Mouse (Mus musculus) embryonic fibroblast, embryonic 13.5 days (primary cell): ENCODE measurements around the gene Gm21985.

Experiments
- CTCF ChIP-seq: IDR thresholded peaks from 2 replicates; pipeline ENCODE4 v1.5.1; 2011; ENCODE audit warnings: mild to moderate bottlenecking, control low read depth, low read length, moderate library complexity, borderline replicate concordance; ENCODE audit not compliant: insufficient read depth
- POLR2A ChIP-seq: IDR thresholded peaks from 2 replicates; pipeline ENCODE4 v1.6.1; 2011; ENCODE audit warnings: low read depth, mild to moderate bottlenecking, control low read depth, low read length, moderate library complexity

GRCm38 (mm10) chr2:112315638-112316037, 49.5 kb downstream of the Gm21985 start:
- TF ChIP-seq POLR2A, result no peak
- no peak for TF ChIP-seq CTCF
